Mouse (Mus musculus): ENCODE results near the gene Gkn2.

The Gkn2 gene

DNA sequence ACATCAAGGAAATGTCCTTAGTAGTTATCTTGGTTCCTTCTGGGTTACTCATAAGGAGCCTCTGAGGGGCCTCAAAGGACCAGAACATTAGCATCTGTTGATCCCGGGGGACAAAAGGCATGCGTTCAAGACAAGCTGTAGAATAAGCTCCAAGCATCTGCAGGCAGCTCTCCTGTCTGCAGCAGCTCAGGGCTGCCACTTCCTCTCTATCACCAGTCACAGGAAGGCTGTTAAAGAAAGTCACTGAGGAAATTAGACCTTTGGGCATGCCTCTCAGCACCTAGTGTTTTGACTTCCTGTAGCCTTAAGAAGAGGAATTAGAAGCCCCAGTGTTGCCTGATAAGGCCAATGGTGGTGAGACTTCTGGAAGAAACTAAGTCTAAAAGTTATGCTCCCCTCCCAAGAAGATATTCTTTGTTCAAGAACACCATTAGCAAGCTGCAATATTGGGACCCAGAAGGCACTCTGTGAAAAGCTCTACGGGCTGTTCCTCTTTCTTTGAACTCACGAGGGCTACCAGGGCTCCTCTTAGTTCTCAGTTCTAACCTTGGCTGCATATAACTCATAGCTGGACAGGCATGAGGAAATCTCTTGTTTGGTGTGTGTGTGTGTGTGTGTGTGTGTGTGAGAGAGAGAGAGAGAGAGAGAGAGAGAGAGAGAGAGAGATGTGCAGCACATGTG is 26.9 kb downstream of the Gkn2 start:
- peak; percentile 75 for DNase-seq (ENCODE audit: low read depth)

DNA sequence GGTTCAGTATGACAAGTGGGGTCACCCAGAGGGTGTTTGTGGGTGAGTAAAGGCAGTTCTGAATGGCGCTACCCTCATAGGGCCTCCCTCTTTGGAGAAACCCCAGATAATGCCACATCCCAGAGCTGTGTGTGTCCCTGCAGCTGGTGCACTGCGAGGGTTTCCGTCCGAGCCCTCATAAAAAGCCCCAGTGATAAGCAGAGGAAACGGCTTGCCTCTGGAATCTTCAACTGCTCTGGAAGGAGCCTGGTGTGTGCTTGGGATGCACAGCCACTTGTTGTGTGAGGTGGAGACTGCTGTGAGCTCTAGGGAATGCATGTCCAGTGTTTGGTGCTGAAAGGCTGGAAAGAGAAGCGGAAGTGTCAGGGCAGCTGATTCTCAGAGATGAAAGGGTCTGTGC is 28.3 kb downstream of the Gkn2 start:
- DNase-seq (ENCODE audit: low read depth) = no peak

DNA sequence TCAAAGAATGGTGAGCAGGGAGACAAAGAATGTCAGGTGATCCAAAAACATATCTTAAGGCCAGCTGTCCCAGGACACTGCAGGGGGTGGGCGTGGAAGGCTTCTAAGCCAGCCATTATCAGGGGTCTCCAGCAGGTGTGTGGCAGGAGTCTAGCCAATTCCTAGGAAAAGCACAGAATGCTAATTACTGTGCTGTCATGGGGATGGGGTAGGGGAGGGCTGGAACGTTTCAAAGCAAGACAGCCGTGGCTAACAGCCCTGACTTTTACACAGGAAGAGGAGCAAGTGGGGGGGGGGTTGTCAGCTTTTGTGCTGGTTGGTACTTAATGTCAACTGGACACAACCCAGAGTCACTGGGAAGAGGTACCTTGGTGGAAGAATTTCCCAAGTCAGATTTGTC is 38.9 kb downstream of the Gkn2 start:
- DNase-seq (ENCODE audit: low read depth) = no peak

DNA sequence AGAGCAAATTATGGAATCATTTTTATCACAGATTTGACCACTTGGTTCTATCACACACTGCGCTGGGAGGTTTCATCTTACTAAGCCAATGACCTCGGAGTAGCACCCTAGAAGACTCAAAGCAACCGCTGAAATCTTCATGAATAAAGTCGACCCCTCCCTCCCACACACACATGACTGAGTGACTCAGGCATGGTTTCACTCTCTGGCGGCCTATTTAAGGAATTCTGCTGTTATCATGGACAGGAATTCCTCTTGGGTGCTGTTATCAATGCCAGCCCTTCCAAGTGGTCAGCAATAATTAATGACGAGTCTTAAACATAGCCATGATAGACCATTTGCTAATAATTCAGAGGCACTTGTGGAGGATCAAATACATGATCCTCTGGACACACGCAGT is 49.1 kb downstream of the Gkn2 start:
- DNase-seq (ENCODE audit: low read depth) = no peak

DNA sequence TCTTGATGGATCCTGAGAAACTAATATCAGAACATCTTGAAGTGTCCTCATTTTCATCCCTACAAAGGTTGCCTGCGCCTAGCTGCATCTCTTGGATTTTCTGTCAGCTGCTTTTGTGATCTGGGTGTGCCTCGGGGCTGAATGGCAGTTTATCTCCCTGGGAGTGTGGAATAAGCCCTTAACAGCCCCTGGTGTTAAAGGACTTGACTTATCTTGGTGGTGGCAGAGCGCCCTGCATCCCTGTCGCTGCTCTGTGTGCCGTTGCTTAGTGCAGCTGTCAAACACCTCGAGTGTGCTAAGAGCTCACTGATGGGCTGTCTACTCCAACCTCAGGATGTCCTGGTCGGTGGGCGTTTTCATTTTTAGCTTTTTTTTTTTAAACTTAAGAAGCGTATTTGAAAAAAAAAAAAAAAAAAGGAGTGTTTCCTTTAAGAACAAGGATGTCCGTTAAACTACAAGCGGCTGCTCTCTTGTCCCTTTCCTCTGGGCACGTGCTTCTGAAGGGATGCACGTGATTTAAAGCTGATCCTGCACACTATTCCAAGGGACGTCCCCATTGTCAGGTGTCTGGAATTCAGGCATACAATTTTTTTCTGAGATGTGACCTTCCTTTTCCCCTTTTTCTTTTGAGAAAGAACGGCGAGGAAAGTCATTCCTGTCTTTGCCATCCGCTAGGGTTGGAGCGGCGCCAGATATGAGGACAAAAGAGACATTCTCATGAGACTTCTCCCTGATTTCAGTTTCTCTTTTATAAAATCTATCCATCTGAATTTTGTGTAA is 51.1 kb downstream of the Gkn2 start:
- DNase-seq (ENCODE audit: low read depth) = no peak

DNA sequence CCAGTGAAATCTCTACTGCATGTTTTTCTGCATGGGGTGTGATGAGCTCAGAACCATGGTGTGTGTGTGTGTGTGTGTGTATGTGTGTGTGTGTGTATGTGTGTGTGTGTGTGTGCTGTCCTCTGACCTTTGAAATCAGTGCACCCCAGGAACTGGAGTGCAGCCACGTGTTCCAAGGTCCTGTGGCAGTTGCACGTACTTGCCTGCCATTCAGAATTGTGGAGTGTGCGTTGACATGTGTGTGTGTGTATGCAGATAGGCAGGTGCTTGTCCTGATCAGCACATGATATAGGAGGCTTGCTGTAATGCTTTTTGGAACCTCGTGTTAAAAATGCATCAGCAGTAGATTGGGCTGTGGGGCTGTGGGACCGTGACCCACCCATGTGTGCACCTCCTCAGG is 53.8 kb downstream of the Gkn2 start:
- no peak for DNase-seq (ENCODE audit: low read depth)

DNA sequence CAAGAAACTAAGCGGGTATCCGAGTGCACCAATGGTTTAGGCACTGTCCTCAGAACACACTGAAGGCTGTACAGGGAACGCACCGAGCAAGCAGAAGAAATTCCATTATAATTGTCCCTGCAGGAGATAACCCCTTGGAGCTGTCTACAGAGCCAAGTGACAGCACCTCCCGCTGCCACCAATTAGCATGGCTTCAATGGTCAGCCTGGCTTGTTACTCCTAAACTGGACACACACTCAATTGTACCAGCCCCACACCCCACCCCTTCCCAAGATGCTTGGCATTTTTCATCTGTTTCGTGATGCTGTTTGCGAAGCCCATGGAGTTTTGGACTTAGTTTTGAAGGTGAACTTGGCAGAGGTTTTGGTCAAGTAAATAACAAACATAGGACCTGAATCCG is 54.5 kb downstream of the Gkn2 start:
- no peak for DNase-seq (ENCODE audit: low read depth)

DNA sequence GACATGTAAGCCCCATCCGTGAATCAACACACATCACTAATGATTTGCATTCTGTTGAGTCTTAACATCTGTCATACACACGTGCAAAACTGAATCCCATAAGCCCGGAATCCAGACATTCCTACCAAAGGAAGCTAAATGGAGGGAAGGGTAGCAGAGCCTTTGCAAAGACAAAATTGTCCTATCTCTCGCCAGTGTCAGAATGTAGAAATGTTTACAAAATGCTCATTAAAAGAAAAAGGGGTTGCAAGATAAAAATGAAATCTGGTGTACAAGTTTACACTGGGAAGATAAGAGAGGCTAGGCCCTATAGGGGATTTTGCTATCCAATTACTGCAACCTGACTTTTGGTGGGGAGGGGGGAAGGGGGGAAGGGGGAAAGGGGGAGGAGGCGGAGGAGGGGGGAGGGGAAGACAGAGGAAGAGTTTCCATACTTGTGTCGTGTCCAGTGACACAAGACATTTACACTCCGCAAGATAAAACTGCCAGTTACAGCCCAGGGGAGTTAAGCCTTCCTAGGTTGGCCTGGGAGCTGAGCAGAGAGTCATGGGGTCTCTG is 55.4 kb downstream of the Gkn2 start, which contains the start of gene Bmp10:
TSS of gene Bmp10 (plus strand) at position 508 of the 558 bp plus-strand sequence.
- no peak for DNase-seq (ENCODE audit: low read depth)
